Mouse (Mus musculus): Measurements from ENCODE around the gene Slc52a3.

DNA sequence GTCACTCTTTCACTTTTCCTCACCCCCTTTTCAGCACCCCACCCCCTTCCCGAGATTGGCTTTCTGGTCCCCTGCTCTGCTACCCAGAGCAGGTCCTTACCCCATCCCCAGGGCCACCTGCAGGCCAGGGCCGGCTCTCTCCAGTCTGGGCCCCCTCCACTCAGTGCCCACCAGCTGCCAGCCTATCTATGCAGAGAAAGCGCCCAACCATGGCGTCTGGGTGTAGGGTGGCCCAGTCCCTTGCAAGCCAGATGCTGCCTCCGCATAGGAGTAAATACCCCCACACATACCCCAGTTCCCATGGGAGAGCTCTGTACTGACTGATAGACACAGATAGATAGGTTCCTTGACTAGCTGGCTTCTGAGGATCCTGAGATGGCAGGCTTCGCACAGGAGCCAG lies 4.4 kb downstream of the Slc52a3 start:
- TF ChIP-seq CTCF (IDR thresholded peaks at IDR 0.05; ENCODE audit: extremely low read depth, insufficient read depth, insufficient read length, insufficient replicate concordance) (no peak), POLR2A (IDR thresholded peaks at IDR 0.05; ENCODE audit: low read depth, low read length) (no peak)
